Mouse (Mus musculus) megakaryocyte, embryonic 14.5 days (primary cell): ENCODE measurements around the gene Krcc1.

ENCODE experiments used
- FLI1 ChIP-seq: IDR thresholded peaks from 2 replicates; pipeline ENCODE4 v1.6.1; 2012; ENCODE audit warnings: low read length, inconsistent platforms, mixed read lengths
- GATA1 ChIP-seq: IDR thresholded peaks from 3 replicates; pipeline ENCODE4 v1.6.1; 2012; ENCODE audit warnings: mixed read lengths, low read length, inconsistent platforms, borderline replicate concordance

DNA sequence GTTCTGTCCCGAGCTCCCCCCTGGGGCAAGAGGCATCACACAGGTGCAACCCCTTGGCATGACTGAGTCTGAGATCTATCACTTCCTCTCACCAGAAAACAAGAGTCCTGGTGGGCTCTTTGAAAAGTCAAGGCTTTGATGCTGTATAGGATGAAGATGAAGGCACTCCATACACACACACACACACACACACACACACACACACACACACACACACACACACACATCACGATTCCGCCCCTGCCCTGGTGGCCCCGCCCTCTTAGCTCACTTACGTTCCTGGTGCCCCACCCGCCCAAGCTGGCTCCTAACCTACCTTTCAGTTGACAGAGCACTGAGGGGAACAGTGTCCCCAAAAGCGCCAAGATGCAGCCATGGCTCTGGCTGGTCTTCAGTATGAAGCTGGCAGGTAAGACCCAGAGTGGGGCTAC, 51.0 kb downstream of the Krcc1 start, which contains the start of gene Cd8b1:
- no peak for TF ChIP-seq GATA1
- TF ChIP-seq FLI1: no peak
